In genomic region chr4:99686308-99686707, GRCm38 (mm10) we compare ENCODE assay signal across 29 mouse cellular contexts. TPM values are rescaled to one million over a fixed set of nuclear protein-coding genes. Genes with fewer than 3 reads are reported as not detected.
DNase-seq lines count a peak whose midpoint lies in the region; ATAC-seq and TF ChIP-seq lines count a peak whose summit lies in the region.
"Had no signal": no experiment of that assay in that cellular context is flagged by ENCODE, and none has a peak within 500 bp of the region (broad histone marks: within the 10 kb centered on the region; RNA-seq: fewer than 3 reads in every experiment).

No protein-coding gene starts in this region.

- no peaks in the 10 kb centered on the region for H3K9me3 ChIP-seq in hindbrain, embryonic 11.5 days (ENCODE audit: control insufficient read depth, low read length)
- H3K9me3 ChIP-seq in hindbrain, postnatal 0 days (ENCODE audit: low read length), result no peaks in the 10 kb centered on the region
- H3K9me3 ChIP-seq in forebrain, embryonic 16.5 days (ENCODE audit: control insufficient read depth, low read length), result no peaks in the 10 kb centered on the region
- H3K9me3 ChIP-seq: forebrain, embryonic 10.5 days; forebrain, embryonic 13.5 days; heart, embryonic 12.5 days; heart, embryonic 15.5 days; hindbrain, embryonic 12.5 days; hindbrain, embryonic 15.5 days; intestine, embryonic 15.5 days had no signal

- no peaks in the 10 kb centered on the region for H3K27me3 ChIP-seq in hindbrain, embryonic 11.5 days (ENCODE audit: control insufficient read depth, insufficient read depth, low read length)
- no peaks in the 10 kb centered on the region for H3K27me3 ChIP-seq in hindbrain, postnatal 0 days (ENCODE audit: insufficient read depth, low read length)
- H3K27me3 ChIP-seq in forebrain, embryonic 16.5 days (replicated peaks; ENCODE audit: control insufficient read depth, insufficient read depth, low read length), result no peaks in the 10 kb centered on the region
- H3K27me3 ChIP-seq: forebrain, embryonic 13.5 days; heart, embryonic 15.5 days; hindbrain, embryonic 12.5 days; hindbrain, embryonic 15.5 days; intestine, embryonic 15.5 days had no signal

- WGBS in hindbrain, embryonic 11.5 days, result 51% methylated on average over 5 of the region's 5 CpGs
- WGBS in hindbrain, postnatal 0 days, result 57% methylated on average over 5 of the region's 5 CpGs
- WGBS in forebrain, embryonic 16.5 days, result 70% methylated on average over 5 of the region's 5 CpGs

- no peak for ATAC-seq in hindbrain, embryonic 11.5 days (ENCODE audit: low FRiP score)
- no peak for ATAC-seq in hindbrain, postnatal 0 days
- no peak for ATAC-seq in forebrain, embryonic 16.5 days
- ATAC-seq: CD4-positive, CD25-positive, alpha-beta regulatory T cell, adult 4 months; forebrain, embryonic 13.5 days; forebrain, postnatal 0 days; intestine, embryonic 15.5 days had no signal

- H3K4me2 ChIP-seq in hindbrain, embryonic 11.5 days (replicated peaks; ENCODE audit: low read depth, low read length), result no peak overlapping the region
- no peak overlapping the region for H3K4me2 ChIP-seq in hindbrain, postnatal 0 days (ENCODE audit: low read depth, low read length)
- no peak overlapping the region for H3K4me2 ChIP-seq in forebrain, embryonic 16.5 days (ENCODE audit: low read length)
- H3K4me2 ChIP-seq: forebrain, embryonic 13.5 days; heart, embryonic 12.5 days; heart, embryonic 15.5 days; hindbrain, embryonic 12.5 days; hindbrain, embryonic 15.5 days; intestine, embryonic 15.5 days had no signal

- no peak overlapping the region for H3K27ac ChIP-seq in hindbrain, embryonic 11.5 days (ENCODE audit: low read depth, low read length)
- H3K27ac ChIP-seq in hindbrain, postnatal 0 days, result no peak overlapping the region
- H3K27ac ChIP-seq in forebrain, embryonic 16.5 days (ENCODE audit: low read length), result no peak overlapping the region
- H3K27ac ChIP-seq: forebrain, embryonic 10.5 days; forebrain, embryonic 13.5 days; gastrocnemius, adult 2 months; heart, embryonic 15.5 days; hindbrain, embryonic 12.5 days; hindbrain, embryonic 15.5 days; intestine, embryonic 15.5 days had no signal

- H3K4me1 ChIP-seq in hindbrain, embryonic 11.5 days (replicated peaks; ENCODE audit: control insufficient read depth, insufficient read depth, low read length), result no peaks in the 10 kb centered on the region
- H3K4me1 ChIP-seq in hindbrain, postnatal 0 days (ENCODE audit: insufficient read depth, low read length), result no peaks in the 10 kb centered on the region
- H3K4me1 ChIP-seq in forebrain, embryonic 16.5 days (replicated peaks; ENCODE audit: control insufficient read depth, insufficient read depth, low read length), result no peaks in the 10 kb centered on the region
- H3K4me1 ChIP-seq: forebrain, embryonic 10.5 days; forebrain, embryonic 13.5 days; heart, embryonic 12.5 days; heart, embryonic 15.5 days; hindbrain, embryonic 12.5 days; hindbrain, embryonic 15.5 days; intestine, embryonic 15.5 days had no signal

- no peaks in the 10 kb centered on the region for H3K36me3 ChIP-seq in hindbrain, embryonic 11.5 days (ENCODE audit: control insufficient read depth, insufficient read depth, low read length)
- H3K36me3 ChIP-seq in hindbrain, postnatal 0 days (ENCODE audit: insufficient read depth, low read length), result no peaks in the 10 kb centered on the region
- no peaks in the 10 kb centered on the region for H3K36me3 ChIP-seq in forebrain, embryonic 16.5 days (ENCODE audit: control insufficient read depth, insufficient read depth)
- H3K36me3 ChIP-seq: forebrain, embryonic 10.5 days; heart, embryonic 12.5 days; heart, embryonic 15.5 days; hindbrain, embryonic 12.5 days; hindbrain, embryonic 15.5 days; intestine, embryonic 15.5 days had no signal

- DNase-seq in hindbrain, embryonic 11.5 days (ENCODE audit: low spot score), result peak; percentile 6
- no peak for DNase-seq in hindbrain, postnatal 0 days (ENCODE audit: low spot score)
- DNase-seq in lung, postnatal 10 days, result peak; percentile 38
- DNase-seq in lung, postnatal 25 days (ENCODE audit: low spot score), result no peak
- peak; percentile 4 for DNase-seq in embryo, embryonic 11 days
- DNase-seq: adrenal gland, adult 2 months; adrenal gland, postnatal 14 days; cerebellum, adult 11-12 months; cerebellum, adult 8-10 months; cerebellum, postnatal 10 days; cerebellum, postnatal 36 days; forebrain, postnatal 0 days; gastrocnemius, adult 2 months; gastrocnemius, postnatal 14 days; heart, adult 18-20 months; heart, postnatal 10 days; heart, postnatal 4 days had no signal

- no peak for TF ChIP-seq CTCF in hindbrain, postnatal 0 days (IDR thresholded peaks at IDR 0.05; ENCODE audit: low read depth)

- no peak overlapping the region for H3K4me3 ChIP-seq in hindbrain, embryonic 11.5 days (ENCODE audit: low read depth, low read length)
- H3K4me3 ChIP-seq in hindbrain, postnatal 0 days (ENCODE audit: low read length), result no peak overlapping the region
- no peak overlapping the region for H3K4me3 ChIP-seq in forebrain, embryonic 16.5 days (replicated peaks; ENCODE audit: low read length)
- H3K4me3 ChIP-seq: forebrain, embryonic 10.5 days; forebrain, embryonic 13.5 days; gastrocnemius, adult 2 months; heart, embryonic 12.5 days; heart, embryonic 15.5 days; hindbrain, embryonic 12.5 days; hindbrain, embryonic 15.5 days; intestine, embryonic 15.5 days had no signal

- H3K9ac ChIP-seq in hindbrain, embryonic 11.5 days (ENCODE audit: low read depth, low read length), result no peak overlapping the region
- H3K9ac ChIP-seq in hindbrain, postnatal 0 days (replicated peaks; ENCODE audit: low read length), result no peak overlapping the region
- no peak overlapping the region for H3K9ac ChIP-seq in forebrain, embryonic 16.5 days (replicated peaks; ENCODE audit: low read depth, low read length)
- H3K9ac ChIP-seq: forebrain, embryonic 13.5 days; forebrain, postnatal 0 days; heart, embryonic 12.5 days; heart, embryonic 15.5 days; hindbrain, embryonic 12.5 days; hindbrain, embryonic 15.5 days; intestine, embryonic 15.5 days had no signal

RNA-seq across cellular contexts. Expression of gene Alg6, which starts 29.2 kb away (rescaled TPM):
- 13.9 and 18.4 TPM in 2 replicates for polyA plus RNA-seq in hindbrain, embryonic 11.5 days (2014; fragmentation: Nextera tagmentation; extraction: Ambion mirVana)
- 20.7 and 41.8 TPM in 2 replicates for total RNA-seq in hindbrain, postnatal 0 days (2014; rRNA removed)
- polyA plus RNA-seq in hindbrain, postnatal 0 days (2015; fragmentation: Nextera tagmentation; extraction: Ambion mirVana), result 14.8 and 14.9 TPM in 2 replicates
- 9.1 and 10.7 TPM in 2 replicates for polyA plus RNA-seq in forebrain, embryonic 16.5 days (2015; fragmentation: Nextera tagmentation; extraction: Ambion mirVana)

RNA-seq across cellular contexts. Expression of gene Foxd3, which starts 30.2 kb away (rescaled TPM):
- polyA plus RNA-seq in hindbrain, embryonic 11.5 days (2014; fragmentation: Nextera tagmentation; extraction: Ambion mirVana), result 2.2 and 2.5 TPM in 2 replicates
- total RNA-seq in hindbrain, postnatal 0 days (2014; rRNA removed), result 5.3 and 8.1 TPM in 2 replicates
- polyA plus RNA-seq in hindbrain, postnatal 0 days (2015; fragmentation: Nextera tagmentation; extraction: Ambion mirVana), result 0.92 and 1.1 TPM in 2 replicates
- polyA plus RNA-seq in forebrain, embryonic 16.5 days (2015; fragmentation: Nextera tagmentation; extraction: Ambion mirVana), result 0.10 and 0.14 TPM in 2 replicates
- total RNA-seq: MEL had no signal
- polyA plus RNA-seq: C2C12; CD4-positive, CD25-positive, alpha-beta regulatory T cell, adult 4 months; cortical plate, adult 2 months; forebrain, embryonic 13.5 days; heart, embryonic 12.5 days; heart, embryonic 15.5 days had no signal

Comparison
In these comparisons a context has a peak if more than half of its experiments do, and no peak if none do; other contexts are left out.
1. DNase-seq: peak in hindbrain, embryonic 11.5 days (single experiment), lung, postnatal 10 days (single experiment) and embryo, embryonic 11 days (single experiment); none in hindbrain, postnatal 0 days (single experiment) and lung, postnatal 25 days (single experiment).